Mouse (Mus musculus) gastrocnemius, adult 8-10 months (tissue): ENCODE data around the gene Mkln1. TPM values are rescaled to one million over a fixed set of nuclear protein-coding genes. Genes with fewer than 3 reads are reported as not detected.

ENCODE experiments used
- DNase-seq, 2 experiments: peaks; one replicate each; pipeline ENCODE4 v3.0.0; 2022; ENCODE audit warnings: low spot score in 2 of 2
- total RNA-seq, 4 experiments: library from RNA; stranded (reverse); gene quantifications; 2 replicates each; pipeline ENCODE4 v1.2.4; 2022

Gene Mkln1
- total RNA-seq, 4 experiments from 2014 or later: 145 to 178 (median 153) TPM

- no peak for DNase-seq
Measured at GRCm38 (mm10) chr6:31502614-31503013, 104.1 kb downstream of the Mkln1 start.

GRCm38 (mm10) chr6:31513726-31514125 is 115.2 kb downstream of the Mkln1 start:
- DNase-seq: no peak

GRCm38 (mm10) chr6:31517681-31518337 is 119.3 kb downstream of the Mkln1 start:
- no peak for DNase-seq

- DNase-seq: no peak
Measured at GRCm38 (mm10) chr6:31518338-31518698, 119.8 kb downstream of the Mkln1 start.

GRCm38 (mm10) chr6:31519001-31519471 is 120.5 kb downstream of the Mkln1 start:
- no peak for DNase-seq

- DNase-seq: no peak
Measured at GRCm38 (mm10) chr6:31520486-31521215, 122.1 kb downstream of the Mkln1 start.

- no peak for DNase-seq
Measured at GRCm38 (mm10) chr6:31521491-31522355, 123.2 kb downstream of the Mkln1 start.

GRCm38 (mm10) chr6:31522478-31522877 is 123.9 kb downstream of the Mkln1 start:
- no peak for DNase-seq

GRCm38 (mm10) chr6:31523039-31523438 is 124.5 kb downstream of the Mkln1 start:
- DNase-seq: no peak

- no peak for DNase-seq
Measured at GRCm38 (mm10) chr6:31523657-31524056, 125.1 kb downstream of the Mkln1 start.

- DNase-seq: no peak
Measured at GRCm38 (mm10) chr6:31524121-31524520, 125.6 kb downstream of the Mkln1 start.

- no peak for DNase-seq
Measured at GRCm38 (mm10) chr6:31524647-31525046, 126.1 kb downstream of the Mkln1 start.

- DNase-seq: no peak
Measured at GRCm38 (mm10) chr6:31525231-31525900, 126.8 kb downstream of the Mkln1 start.

GRCm38 (mm10) chr6:31526929-31527328 is 128.4 kb downstream of the Mkln1 start:
- no peak for DNase-seq

GRCm38 (mm10) chr6:31527897-31528296 is 129.4 kb downstream of the Mkln1 start:
- no peak for DNase-seq

- DNase-seq: no peak
Measured at GRCm38 (mm10) chr6:31528339-31528738, 129.8 kb downstream of the Mkln1 start.

- DNase-seq: no peak
Measured at GRCm38 (mm10) chr6:31531880-31532279, 133.3 kb downstream of the Mkln1 start.

- no peak for DNase-seq
Measured at GRCm38 (mm10) chr6:31534705-31535104, 136.2 kb downstream of the Mkln1 start.

GRCm38 (mm10) chr6:31537193-31537592 is 138.7 kb downstream of the Mkln1 start:
- no peak for DNase-seq

GRCm38 (mm10) chr6:31538112-31538511 is 139.6 kb downstream of the Mkln1 start:
- DNase-seq: no peak

GRCm38 (mm10) chr6:31540018-31540417 is 141.5 kb downstream of the Mkln1 start:
- DNase-seq: no peak
